Mouse (Mus musculus): Measurements from ENCODE around the gene Olfr1138.

DNA sequence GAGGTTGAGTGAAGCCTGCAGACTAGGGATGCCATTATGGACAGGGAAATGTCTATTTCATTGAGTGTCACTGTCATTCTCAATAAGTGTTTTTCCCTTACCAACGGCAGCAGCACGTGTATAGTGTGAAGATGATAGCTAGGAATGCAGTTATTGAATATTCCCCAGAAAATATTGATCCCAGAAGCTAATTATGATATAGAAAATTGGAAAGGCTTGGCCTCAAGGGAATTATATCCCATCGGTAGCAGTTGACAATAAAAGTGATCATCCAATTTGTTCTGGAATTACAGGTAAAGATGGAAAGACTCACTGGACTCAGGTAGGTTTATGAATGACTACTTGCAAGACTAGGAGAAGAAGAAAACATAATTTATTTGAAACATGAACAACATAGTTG lies 3.7 kb upstream of the Olfr1138 start, which contains the start of gene Olfr1140:
- no peak for TF ChIP-seq CTCF (IDR thresholded peaks at IDR 0.05; ENCODE audit: borderline replicate concordance, insufficient read depth, low read length)
- TF ChIP-seq POLR2A (IDR thresholded peaks at IDR 0.05; ENCODE audit: low read depth, low read length), result no peak

Data from embryonic fibroblast, embryonic 13.5 days (primary cell).